Mouse (Mus musculus): Measurements from ENCODE around the gene Crlf1.
A peak's percentile ranks its signal among the peaks of the same experiment; 100 is the strongest.

Gene Crlf1

DNA sequence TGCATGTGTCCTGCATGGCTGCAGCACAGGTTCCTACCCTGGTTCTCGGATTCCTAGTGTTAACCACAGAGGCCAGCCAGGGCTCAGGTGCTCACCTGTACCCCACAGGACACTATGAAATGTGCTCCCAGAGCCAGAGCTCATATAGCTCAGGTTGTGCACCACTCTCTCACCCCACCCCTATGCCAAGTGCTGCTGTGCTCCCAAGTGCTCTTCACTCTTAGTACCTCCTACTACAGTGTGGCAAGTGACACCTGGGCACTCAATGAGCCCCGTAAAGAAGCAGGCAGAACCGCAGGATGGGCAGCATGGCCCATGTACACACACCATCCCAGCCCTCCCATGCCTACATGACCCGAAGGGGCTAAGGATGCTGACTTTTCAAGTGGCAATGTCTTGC, 24.2 kb upstream of the Crlf1 start:
- no peak for DNase-seq (ENCODE audit: low spot score in 2 of 2)

DNA sequence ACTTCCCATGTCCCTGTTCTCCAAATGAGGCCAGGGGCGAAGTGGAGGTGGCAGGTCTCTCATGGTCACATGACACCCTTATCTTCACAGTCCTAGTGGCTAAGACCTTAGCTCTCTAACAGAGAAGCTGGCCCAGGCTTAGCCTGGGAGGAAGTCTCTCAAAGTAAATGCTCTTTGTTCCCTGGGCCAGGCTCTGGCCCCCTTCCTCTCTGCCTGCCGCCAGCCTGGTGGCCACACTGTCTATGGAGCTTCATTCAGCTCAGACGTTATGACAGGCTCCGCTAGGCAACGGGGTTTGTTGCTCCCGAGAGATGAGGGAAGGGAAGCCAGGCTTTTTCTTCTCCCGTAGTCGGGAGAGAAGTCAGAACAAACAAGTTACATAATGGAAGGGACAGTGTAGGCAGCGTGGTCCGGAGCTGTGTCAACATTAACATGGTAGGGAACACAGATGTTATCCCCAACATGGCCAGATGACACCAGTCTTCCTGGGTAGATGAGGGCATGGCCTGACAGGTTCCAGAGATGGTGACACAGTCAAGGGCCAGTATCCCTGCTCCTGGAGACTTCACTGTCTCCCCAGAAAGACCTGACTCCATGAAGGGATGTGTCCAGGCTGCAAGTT, 23.6 kb upstream of the Crlf1 start:
- DNase-seq (ENCODE audit: low spot score in 2 of 2), result no peak

DNA sequence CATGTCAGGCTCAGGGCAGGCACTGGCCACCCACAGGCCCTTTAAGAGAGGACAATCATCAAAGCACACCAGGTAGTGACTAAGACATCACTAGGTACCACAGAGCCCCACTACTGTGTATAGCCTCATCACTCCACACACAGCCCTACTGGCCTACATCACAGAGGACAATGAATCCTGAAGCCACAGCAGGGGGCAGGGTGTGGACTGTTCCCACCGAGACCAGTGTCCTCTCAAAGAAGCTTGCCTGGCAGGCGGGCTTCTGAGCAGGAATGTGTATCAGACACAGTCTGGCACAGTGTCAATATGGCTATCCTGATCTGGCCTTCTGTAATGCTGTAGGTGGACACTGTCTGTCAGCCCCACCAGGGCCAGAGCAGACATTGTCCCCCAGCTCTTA, 23.0 kb upstream of the Crlf1 start:
- no peak for DNase-seq (ENCODE audit: low spot score in 2 of 2)

DNA sequence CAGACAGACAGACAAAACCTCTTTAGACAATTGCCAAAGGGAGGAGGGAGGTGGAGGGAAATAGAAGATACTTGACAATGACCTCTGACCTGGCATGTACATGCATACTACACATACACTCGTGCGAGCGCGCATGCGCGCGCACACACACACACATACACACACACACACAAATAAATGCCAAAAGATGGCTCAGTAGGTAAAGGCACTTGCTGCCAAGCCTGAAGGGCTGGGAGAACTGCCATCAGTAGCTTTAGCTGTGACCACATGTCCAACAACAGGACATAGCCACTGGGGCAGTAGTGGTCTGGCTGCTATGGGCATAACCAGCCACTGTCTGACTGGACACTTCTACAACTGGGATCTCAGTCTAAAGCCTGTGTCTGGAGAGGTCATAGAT, 21.1 kb upstream of the Crlf1 start:
- DNase-seq (ENCODE audit: low spot score in 2 of 2), result no peak

DNA sequence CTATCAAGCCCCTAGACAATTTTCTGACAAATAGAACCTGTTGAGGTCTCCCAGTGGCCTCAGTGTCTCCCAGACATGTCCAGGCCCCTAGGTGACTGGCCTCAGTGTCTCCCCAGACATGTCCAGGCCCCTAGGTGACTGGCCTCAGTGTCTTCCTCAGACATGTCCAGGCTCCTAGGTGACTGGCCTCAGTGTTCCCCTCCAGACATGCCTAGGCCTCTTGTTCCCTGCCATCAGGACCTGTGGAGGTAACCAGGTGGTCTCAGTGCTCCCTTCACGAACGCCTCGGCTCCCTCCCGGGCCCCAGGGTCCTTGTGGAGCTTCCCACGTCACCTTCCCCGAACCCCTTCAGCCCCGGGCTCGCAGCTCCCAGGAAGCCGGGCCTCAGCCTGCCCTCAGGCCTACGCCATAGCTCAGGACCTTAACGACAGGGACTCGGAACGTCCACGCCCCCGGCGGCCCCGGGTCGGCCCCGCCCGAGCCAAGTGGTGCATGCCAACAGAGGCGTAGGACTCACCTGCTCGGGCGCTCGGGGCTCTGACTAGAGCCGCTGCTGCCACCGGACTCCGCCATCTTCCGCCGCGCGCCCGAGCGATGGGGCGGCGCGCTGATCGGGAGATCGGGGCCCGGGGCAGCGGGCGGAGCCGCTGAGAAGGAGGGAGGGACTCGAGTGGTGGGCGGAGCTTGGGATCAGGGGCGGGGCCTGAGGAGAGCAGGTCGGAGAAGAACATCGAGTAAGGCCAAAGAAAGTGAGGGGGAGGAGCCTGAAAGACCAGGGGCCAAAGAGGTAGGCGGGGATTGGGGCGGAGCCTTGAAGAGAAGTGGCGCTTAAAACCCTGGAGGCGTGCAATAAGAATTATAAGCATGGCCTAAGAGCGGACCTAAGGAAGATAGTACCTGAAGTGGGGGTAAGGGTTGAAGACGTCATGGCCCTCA, 16.4 kb upstream of the Crlf1 start, which contains the start of gene Klhl26:
TSS of gene Klhl26 (minus strand) at position 636 of the 936 bp plus-strand sequence.
- DNase-seq (ENCODE audit: low spot score in 2 of 2), result peak; percentile 87 to 90

DNA sequence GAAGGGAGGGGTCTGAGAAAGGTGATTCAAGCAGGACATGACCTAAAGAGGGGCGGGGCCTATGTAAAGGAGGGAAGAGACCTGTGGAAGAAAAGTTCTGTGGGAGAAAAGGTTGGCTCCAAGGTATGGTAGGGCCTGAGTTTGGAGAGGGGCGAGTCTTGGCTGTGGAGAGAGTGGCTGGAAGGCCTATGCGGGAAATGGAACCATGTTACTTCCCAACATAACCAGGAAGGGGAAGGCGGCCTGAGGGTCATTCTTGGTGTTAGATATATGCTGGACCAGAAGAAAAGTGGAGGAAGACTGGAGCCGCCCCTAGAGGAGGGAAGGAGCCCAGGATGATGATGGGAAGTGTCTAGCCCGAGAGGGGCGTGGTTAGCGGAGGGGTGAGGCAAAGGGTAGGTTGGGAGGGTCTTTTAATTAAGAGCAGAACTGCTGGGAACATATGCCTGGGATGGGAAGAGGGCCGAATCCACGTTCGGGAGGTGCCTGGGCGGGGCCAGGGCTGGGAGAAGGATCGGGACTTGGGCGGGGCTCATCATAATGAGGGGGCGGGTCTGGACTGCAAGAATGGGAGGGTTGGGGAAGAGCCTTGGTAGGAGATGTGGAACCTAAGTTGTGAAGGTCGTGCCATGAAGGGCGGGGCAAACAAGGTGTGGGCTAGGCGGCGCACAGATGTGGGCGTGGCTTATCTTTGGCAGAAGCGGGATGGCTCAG, 15.5 kb upstream of the Crlf1 start:
- DNase-seq (ENCODE audit: low spot score in 2 of 2), result no peak

DNA sequence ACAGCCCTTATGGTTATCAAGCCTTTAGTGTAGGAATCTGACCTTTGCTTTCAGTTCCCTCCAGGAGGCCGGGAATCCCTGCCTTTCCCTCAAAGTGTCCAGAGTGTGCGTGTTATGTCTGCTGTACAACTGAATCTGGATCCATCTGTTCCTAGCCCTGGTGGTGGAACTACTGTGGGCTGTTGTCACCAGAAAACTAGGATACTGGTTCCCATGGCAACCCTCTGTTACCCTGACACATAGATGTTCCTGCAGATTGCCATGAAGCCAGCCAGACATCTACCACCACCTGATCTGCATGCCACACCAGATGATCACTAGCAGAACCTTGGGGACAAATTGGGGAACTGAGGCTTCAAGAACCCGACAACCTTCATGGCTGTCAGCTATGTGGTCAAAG, 11.1 kb upstream of the Crlf1 start:
- DNase-seq (ENCODE audit: low spot score in 2 of 2), result peak; percentile 54 to 74

DNA sequence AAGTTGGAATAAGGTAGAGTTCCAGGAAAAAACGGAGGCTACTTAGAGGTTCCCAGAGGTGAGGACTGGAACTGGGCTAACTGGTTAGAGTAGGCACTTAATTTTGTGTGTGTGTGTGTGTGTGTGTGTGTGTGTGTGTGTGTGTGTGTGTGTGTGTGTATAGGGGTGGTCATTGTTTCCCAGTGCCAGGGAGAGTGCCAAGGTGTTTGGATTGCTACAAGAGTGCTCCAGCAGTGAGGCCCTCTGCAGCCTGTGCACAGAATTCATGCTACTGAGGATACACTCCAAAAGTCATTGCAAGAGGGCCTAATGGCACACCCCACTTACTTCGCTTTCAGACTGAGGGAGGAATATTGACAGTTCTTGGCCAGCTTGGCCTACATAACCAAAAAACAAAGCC, 10.0 kb upstream of the Crlf1 start:
- DNase-seq (ENCODE audit: low spot score in 2 of 2), result no peak

DNA sequence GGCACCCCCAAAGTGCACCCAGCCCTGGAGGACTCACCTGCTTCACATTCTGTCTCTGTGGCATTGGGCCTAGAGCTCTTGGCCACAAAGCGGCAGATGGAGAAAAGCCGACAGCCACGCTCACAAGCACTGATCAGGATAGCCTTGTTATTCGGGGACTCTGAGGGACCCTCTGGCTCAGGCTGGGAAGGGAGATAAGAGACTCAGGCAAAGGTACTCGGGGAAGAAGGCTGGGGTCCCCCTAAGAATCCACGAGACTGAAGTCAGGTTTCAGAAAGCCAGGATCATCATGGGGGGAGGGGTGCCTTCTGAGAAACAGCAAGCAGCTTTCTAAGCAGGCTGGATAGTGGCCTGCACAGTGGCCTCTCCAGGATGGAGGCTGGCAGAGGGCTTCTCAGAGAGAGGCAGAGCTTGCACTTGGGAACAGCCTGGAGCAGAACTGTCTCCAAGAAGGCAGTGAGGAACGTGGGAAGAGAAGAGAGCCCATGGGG, 6.7 kb upstream of the Crlf1 start:
- no peak for DNase-seq (ENCODE audit: low spot score in 2 of 2)

DNA sequence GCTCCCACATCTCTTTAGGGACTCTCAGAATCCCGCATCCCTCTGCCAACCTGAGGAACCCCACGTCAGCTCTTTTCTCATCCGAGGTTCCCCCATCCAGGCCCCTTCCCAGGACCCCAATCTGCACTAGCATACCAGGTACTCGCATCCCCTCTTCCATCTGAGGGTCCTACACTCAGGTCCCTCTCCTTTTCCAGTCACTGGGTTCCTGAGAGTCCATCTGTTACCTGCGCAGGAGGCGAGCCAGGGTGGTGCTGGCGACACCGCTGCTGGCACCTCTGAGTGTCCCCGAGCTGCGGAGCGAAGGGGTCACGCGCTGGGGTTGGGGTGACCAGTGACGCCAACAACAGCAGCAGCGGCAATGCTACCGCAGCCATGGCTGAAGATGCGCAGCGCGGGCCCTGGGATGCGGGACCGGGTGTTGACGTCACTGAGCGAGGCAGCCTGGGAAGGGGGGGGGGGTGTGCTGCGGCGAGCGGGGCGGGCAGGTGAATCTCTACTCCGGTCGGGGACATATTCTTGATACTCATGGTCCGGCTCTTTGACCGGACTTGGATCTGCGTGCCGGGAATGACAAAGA, 5.9 kb upstream of the Crlf1 start, which contains the start of gene Tmem59l:
TSS of gene Tmem59l (minus strand) at position 418 of the 580 bp plus-strand sequence.
- peak in 1 of 2 experiments; percentile 65 for DNase-seq (ENCODE audit: low spot score in 2 of 2)

DNA sequence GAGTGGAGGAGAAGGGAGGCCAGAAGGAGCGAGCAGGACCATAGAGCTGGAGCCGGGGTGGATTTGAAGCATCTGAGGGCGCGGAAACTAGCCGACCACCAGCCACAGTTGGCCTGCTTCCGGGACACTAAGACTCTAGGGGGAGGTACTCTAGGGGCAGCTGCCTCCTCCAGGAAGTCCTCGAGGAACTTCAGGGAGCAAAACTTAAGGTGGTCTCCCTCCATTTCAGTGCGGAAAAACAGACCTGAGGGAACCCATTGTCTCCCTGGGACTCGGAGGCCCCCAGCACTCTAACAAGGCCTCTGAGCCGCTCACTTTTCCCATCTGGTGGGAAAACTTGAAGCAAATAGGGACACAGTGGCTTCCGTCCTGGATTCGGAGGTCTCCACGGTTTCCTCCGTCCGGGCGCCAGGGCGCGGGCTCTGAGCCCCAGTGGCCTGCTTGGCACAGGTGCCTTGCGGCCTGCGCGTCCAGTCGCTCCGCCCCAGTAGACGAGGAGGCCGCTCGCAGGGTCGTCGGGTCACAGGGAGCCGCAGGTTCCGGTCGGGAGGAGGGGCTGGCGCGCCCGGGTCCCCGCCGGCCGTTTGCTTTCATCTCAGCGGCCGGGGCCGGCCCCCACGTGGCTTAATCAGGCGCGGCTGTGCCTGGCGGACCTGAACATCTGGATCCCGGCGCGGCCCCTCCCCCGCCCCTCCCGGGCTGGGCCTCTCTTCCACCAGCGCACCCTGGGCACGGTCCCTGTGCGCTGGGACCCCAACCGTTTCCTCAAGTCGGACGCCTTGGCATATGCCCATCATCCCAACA, 4.8 kb upstream of the Crlf1 start:
- DNase-seq (ENCODE audit: low spot score in 2 of 2), result no peak

DNA sequence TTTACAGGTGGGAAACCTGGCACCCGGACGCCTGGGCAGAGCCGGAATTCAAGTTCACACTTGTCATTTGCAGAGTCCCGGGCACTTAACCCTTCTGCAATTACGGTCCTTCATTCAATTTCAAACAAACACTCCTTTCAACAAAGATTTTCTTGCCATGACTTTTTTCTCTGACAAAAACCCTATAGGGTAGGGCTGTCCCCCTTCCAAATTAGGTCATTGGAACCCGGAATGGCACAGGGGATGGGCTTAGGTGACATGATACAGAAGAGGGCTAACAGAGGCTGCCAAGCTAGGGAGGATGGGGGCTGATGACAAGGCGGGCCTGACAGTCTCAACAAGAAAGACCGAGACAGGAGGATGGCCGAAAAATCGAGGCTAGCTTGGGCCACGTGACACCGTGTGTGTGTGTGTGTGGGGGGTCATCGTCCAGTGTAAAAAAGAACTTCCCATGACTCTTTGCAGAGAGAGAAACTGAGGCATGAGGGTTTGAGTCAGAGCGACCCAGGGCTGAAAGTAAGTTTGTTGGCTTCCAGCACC, 4.0 kb upstream of the Crlf1 start:
- no peak for DNase-seq (ENCODE audit: low spot score in 2 of 2)

DNA sequence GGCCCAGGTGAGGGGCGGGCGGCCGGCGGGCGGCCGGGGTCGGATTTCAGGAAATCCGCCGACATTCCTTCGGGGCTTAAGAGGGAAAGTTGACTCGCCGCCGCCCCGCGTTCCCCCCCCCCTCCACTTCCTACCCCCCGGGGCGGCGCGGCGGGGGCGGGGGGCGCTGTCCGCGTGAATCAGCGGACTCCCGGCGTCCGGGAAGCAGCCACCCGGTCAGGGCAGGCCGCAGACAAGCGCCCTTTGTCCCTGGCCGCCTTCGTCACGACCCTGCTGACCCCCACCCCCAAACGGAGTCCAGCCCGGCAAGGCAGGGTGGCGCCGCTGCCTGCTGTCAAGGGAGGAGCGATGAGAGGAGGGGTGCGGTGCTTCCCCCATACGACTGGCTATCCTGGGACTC, 3.4 kb upstream of the Crlf1 start:
- DNase-seq (ENCODE audit: low spot score in 2 of 2), result no peak

DNA sequence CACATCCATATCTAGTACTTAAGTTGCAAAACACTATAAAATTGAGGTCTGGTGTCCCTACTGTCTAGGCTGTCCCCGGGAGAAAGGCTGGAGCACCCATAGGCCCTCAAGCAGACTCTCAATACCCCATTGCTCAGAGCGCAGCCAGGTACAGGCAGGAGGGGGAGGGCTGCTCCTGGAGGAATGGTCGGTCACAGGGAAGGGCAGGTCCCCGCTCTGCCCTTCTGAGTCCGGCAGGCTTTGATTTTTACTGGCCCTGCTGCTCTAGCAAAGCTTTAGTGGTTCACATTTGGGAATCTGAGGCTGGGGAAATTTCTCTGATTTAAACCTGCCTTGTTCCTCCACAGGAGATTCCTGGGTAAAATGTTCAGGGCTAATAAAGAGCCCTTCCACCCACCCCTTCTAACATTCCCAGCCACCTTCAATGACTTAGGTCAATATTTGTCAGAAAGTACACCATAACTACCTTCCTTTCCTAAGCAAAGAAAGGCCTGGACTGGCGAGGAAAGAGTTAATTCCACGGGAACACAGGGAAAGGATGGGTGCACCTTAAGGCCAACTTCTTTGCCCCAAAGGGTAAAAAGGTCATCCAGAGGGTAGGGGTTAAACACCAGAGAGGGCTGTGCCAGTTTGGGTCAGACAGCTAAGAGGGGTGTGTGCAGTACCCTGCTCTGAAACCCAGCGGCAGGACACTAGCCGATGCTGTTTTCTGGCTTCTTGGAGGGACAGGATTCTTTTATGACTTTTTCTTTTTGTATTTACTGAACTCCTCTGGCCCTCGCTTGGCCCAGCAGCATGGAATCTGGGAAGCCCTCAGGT, 2.7 kb upstream of the Crlf1 start:
- DNase-seq (ENCODE audit: low spot score in 2 of 2), result no peak

DNA sequence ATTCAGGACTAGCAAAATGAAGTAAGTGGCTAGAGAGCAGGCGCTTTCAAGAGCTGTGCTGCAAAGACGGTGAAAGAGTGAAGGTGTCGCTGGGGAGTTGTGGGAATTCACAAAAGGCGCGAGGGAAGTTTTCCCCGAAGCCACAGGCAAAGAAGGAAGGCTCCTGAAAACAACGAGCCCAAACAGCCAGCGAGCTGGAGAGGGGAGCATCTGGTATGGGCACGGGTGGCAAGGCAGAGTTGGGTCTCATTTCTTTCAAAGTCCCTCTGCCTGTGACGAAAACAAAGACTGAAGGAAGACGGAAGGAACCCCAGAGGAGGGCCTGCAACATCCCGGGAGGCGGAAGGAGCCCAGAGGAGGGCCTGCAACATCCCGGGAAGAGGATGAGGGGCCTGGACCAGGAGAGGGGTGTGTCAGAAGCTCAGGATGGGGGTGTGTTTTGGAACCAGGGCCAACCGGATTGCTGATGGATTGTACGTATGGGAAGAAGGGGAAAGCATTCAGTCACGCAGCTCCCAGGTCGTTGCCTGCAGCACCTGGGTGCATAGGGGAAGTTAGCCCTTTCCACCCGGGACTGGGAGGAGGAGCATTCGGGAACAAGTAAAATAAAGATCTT, 2.0 kb upstream of the Crlf1 start:
- DNase-seq (ENCODE audit: low spot score in 2 of 2), result no peak

DNA sequence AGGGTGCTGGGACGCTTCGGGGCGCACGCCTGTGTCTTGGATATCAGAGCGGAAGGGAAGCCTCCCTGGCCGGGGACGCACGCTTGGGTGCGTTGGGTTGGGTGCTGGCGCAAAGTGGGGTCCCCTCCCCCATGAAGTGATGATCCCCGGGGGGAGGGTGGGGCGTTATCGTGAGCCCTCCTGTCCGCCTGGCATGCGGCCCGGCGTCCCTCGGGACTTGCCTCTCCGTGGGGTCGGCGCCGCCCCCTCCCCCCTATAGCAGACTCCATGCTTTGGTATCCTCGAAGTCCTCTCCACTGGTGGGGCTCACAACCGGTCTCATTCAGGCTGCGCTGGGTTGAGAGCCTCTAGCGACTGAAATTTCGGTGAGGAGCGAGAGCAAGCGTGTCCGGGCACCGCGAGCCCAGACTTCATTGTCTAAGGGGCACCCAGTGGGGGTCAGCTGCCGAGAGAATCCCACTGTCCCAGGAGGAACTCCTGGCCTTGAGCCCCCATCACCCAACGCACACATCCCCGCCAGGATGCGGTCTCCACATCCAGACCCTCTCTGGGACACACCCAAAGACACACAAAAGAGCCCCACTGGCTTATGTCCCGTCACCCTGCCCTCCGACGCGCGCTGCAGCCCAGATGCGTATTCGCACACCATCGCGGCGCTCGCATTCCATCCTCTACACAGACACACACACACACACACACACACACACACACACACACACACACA, 896 bp downstream of the Crlf1 start:
- DNase-seq (ENCODE audit: low spot score in 2 of 2), result no peak

DNA sequence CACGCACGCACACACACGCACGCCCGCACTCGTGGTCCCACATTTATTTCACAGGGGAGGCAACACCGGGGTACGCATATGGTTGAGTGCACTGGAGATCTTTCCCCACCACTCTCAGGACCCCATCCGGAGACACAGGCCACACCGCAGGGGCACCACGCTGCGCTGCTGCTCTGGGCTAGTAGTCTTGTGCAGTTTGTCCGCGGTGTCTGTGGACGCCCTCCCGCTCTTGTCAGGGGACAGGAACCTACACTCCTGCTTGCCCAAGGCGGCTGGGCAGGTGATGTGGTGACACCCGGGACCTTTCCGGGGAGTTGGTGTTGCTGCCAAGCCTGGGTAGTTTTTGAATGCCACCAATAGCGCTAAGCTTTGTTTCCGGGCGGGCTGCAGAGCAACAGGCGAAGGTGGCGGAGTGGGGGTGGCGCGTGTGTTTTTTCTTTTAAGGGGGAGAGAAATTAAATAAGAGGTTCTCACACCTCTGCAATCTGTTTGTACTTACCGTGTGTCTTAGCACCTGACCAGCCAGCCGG, 1.5 kb downstream of the Crlf1 start:
- no peak for DNase-seq (ENCODE audit: low spot score in 2 of 2)

DNA sequence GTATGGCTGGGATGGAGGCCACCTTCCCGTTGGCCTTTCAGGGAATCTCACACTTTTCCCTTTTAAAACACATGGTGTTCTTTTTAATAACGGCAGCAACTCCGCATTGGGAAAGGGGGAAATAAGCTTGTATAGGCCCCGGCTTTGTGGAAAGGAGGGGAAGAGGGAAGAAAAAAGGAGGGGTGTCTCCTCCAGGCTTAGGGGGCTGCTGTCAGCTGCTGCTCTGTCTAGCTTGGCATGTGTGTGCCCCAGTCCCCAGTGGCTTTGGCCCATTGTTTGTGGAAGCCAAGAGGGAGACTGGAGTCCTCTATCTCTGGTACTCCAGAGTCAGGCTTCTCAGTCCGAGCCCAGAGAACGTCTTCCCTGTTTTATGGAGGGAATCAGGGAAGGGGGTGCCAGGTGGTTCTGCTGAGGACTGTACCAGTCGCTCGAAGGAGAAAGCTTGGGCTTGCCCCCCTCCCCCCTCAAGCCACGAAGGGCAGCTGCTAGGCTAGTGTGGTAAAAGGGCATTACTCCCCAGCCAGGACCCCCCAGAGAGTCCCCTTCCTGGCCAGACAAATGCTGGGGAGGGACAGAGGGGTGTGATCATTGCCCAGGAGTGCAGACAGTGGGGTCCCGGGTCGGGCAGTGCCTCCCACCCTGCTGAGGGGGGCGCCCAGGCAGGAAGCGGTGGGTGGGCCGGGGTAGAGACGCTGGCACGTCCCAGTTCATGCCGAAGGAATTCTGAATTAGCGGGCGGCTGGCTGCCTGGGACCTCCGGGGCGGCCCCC, 2.2 kb downstream of the Crlf1 start:
- DNase-seq (ENCODE audit: low spot score in 2 of 2), result no peak
